Mouse (Mus musculus): ENCODE measurements around the gene Mrpl39.

The Mrpl39 gene

DNA sequence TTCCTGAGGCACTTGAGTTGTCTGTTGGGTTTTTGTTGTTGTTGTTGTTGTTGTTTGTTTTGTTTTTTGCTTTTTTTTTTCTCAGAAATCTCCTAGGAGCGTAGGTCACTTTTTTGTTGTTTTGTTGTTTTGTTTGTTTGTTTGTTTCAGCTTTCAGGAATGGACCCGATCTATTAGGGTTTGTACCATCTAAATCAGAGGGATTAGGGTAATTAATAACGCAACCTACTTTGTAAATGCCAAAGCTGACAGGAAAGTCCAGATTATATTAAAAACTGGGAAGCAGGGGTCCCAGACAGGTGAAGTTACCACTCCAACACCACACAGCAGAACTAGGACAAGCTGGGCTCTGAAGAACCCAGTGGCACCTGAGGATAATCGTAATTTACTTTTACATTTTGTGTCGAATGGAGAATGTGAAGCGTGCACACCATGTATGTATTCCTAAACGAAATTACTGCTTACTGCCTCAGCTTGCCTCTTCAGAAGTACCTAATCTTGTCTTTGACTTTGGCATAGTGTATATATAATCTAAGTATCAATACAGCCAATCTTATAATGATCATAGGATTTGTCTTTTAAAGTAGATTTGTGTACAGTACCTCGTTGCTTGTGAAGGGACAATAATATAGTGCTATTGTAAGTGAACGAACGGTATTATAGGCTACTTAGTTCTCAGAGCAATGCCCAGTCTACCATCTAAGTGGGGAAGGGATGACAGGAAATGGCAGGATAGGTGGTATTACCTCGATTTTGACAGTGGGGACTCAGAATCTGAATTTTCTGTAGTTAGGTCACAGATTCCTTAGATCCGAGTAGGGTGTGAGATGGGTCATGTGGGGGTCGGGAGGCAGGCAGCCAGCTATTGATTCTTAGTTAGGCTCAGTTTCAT, 31.5 kb downstream of the Mrpl39 start:
- in situ Hi-C loops (cut with MboI; ENCODE audit: low pct_unique_long_range_greater_than_20kb in 1 of 2, low sequenced_read_pairs in 2 of 2, unreplicated experiment in 1 of 2) = no loop called here

- in situ Hi-C loops (cut with MboI; ENCODE audit: low pct_unique_long_range_greater_than_20kb in 1 of 2, low sequenced_read_pairs in 2 of 2, unreplicated experiment in 1 of 2) = no loop called here
These were observed 32.3 kb downstream of the Mrpl39 start for GRCm38 (mm10) chr16:84703129-84703768.

GRCm38 (mm10) chr16:84702230-84703128, 33.1 kb downstream of the Mrpl39 start:
- in situ Hi-C loops (cut with MboI; ENCODE audit: low pct_unique_long_range_greater_than_20kb in 1 of 2, low sequenced_read_pairs in 2 of 2, unreplicated experiment in 1 of 2) = no loop called here

DNA sequence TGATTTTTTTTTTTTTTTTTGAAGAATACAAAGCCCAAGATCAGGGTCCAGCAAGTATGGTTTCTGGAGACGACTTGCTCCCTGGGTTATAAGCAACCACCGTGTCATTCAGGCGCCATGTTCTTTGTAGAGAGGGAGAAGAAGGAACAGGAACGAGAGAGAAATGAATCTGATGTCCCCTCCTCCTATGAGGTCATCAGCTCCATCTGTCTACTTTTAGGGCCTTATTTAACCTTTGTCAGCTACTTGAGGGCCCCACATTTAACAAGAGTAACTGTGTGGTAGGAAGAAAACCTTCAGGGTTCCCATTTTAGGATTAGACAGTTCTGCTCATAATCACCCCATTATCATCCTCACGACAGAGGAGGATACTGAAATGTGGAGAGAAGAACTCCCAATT, 34.5 kb downstream of the Mrpl39 start:
- in situ Hi-C loops (cut with MboI; ENCODE audit: low pct_unique_long_range_greater_than_20kb in 1 of 2, low sequenced_read_pairs in 2 of 2, unreplicated experiment in 1 of 2) = no loop called here

GRCm38 (mm10) chr16:84698708-84699107, 36.8 kb downstream of the Mrpl39 start:
- in situ Hi-C loops (cut with MboI; ENCODE audit: low pct_unique_long_range_greater_than_20kb in 1 of 2, low sequenced_read_pairs in 2 of 2, unreplicated experiment in 1 of 2) = no loop called here

DNA sequence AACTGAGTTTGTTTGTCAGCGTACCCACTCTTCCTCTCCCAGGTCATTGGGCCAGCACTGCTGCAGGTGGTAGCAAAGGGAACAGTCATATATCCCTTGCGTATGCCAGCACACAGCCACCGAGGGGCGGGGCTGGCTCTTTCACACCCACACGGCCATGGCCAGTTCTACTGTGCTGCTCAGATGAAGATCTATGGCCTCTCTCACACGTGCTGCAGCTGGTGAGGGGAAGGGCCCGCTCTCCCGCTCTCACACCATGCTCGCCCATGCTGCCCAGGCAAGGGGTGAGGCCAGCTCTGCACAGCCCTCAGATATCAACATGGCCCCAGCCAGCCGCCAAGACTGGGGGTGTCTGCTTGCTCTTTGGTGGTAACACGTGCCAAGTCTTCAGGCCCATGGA, 39.4 kb downstream of the Mrpl39 start:
- in situ Hi-C loops (cut with MboI; ENCODE audit: low pct_unique_long_range_greater_than_20kb in 1 of 2, low sequenced_read_pairs in 2 of 2, unreplicated experiment in 1 of 2) = no loop called here

GRCm38 (mm10) chr16:84681991-84682390, 53.6 kb downstream of the Mrpl39 start:
- in situ Hi-C loops (cut with MboI; ENCODE audit: low pct_unique_long_range_greater_than_20kb in 1 of 2, low sequenced_read_pairs in 2 of 2, unreplicated experiment in 1 of 2) = no loop called here

- in situ Hi-C loops (cut with MboI; ENCODE audit: low pct_unique_long_range_greater_than_20kb in 1 of 2, low sequenced_read_pairs in 2 of 2, unreplicated experiment in 1 of 2) = no loop called here
These were observed 54.8 kb downstream of the Mrpl39 start for GRCm38 (mm10) chr16:84680760-84681159.

DNA sequence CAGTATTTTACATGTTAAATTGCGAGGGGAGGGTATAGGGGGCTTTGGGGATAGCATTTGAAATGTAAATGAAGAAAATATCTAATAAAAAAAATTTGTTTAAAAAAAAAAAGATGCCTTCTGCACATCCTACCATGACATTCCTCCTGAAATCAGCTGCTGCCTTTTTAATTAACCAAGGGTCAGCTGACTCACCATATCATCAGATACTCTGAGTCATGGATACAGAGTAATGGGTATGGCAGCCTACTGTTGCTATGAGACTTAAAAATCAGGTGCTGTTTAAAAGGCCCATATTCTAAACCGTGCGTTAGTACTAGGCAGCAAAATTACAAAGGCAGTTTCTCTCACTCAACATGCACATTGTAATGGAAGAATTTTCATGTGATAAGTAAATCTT, 58.2 kb downstream of the Mrpl39 start:
- in situ Hi-C loops (cut with MboI; ENCODE audit: low pct_unique_long_range_greater_than_20kb in 1 of 2, low sequenced_read_pairs in 2 of 2, unreplicated experiment in 1 of 2) = no loop called here

All from mouse embryonic stem cell (cell line).